Mouse (Mus musculus) embryonic fibroblast, embryonic 13.5 days (primary cell): ENCODE results near the gene Rock2.

Experiments used
- CTCF ChIP-seq: IDR thresholded peaks from 2 replicates; pipeline ENCODE4 v1.5.1; 2011; ENCODE audit warnings: mild to moderate bottlenecking, control low read depth, low read length, moderate library complexity, borderline replicate concordance; ENCODE audit not compliant: insufficient read depth
- POLR2A ChIP-seq: IDR thresholded peaks from 2 replicates; pipeline ENCODE4 v1.6.1; 2011; ENCODE audit warnings: low read depth, mild to moderate bottlenecking, control low read depth, low read length, moderate library complexity

GRCm38 (mm10) chr12:16897225-16897624 lies 2.5 kb downstream of the Rock2 start:
- no peak for TF ChIP-seq POLR2A
- no peak for TF ChIP-seq CTCF
